Mouse (Mus musculus) spleen, postnatal 0 days (tissue): ENCODE data around the gene Uba3. TPM values are rescaled to one million over a fixed set of nuclear protein-coding genes. Genes with fewer than 3 reads are reported as not detected.

ENCODE experiments used
- polyA plus RNA-seq: library from polyadenylated mRNA; unstranded; fragments of >200 nt; fragmentation: Nextera tagmentation; extraction: Ambion mirVana; gene quantifications from 2 replicates; pipeline ENCODE4 v1.2.1, GENCODE M21; 2015

Uba3 gene
- 23.4 and 24.1 TPM in 2 replicates for polyA plus RNA-seq

DNA sequence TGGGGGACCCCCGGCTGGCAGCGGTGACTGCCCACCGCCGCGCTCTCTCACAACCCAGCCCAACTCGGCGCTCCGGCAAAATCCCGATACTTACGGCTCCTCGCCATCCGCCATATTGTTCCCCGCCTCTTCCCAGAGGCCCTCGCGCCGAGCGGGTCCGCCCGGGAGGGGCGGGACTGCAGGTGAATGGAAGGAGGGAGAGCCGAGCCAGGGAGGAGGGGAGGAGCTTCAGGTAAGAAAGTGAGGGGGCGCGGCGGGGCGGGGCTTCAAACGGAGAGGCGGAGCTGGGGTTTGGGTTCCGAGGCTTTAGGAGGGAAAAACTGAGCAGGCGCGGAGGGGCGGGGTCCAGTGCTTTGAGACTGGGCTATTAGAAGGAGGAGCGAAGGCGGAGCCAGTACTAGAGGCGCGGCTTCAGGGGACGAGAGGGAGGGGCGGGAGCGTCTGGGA is at the start of gene Uba3:
TSS of gene Uba3 (minus strand) at position 209 of the 447 bp plus-strand sequence.

GRCm38 (mm10) chr6:97252711-97253221 is 47.3 kb upstream of the Uba3 start, which contains the start of gene Lmod3:
TSS of gene Lmod3 (minus strand) at chr6:97252759.

GRCm38 (mm10) chr6:97210191-97210961 is 4.9 kb upstream of the Uba3 start, which contains the start of gene Arl6ip5:
TSS of gene Arl6ip5 (plus strand) at chr6:97210689.

DNA sequence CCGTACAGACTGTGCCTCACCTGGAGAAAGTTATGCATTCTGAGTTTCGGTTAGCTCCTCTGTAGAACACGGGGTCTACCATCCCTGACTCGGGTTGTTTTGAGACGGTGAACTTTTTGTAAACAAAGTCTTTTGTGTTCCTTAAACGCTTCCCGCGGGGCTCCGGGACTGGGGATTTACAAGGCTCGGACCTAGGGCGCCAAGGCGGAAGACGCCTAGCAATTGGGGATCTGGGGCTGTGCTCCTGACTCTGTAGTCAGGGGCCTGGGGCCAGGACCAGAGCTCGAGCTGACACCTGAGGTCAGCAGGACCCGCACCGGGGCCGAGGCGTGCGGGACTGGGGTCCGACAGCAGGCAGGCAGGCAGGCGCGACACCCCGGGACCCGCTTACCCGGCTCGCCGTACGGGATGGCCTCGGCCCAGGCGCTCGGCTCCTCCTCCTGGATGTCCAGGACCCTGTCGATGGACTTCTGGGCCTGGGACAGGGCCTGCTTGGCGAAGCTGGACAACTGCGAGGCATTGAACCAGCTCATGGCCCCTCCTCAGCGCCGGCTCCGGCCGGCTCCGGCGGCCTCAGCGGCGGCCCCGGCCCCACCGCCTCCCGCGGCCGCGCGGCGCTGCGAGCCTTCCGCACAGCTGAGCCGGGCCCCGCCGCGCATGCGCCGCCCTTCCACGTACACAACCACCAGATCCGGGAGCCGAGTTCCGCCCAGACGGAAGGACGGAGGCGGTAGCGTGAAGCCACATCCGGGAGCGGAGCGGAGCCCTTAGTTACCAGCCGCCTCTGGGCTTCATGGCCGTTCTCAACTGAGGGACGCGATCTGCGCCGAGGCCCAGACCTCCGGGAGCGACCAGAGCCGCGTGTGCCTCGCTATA is 26.7 kb downstream of the Uba3 start, which contains the start of gene Tmf1:
TSS of gene Tmf1 (minus strand) at position 632 of the 876 bp plus-strand sequence.

GRCm38 (mm10) chr6:97148383-97149251 is 56.8 kb downstream of the Uba3 start, which contains the start of gene Eogt:
TSS of gene Eogt (minus strand) at chr6:97149182.

Other genes with a start within 250 kb of the Uba3 start
- not detected in 2 replicates for gene Fam19a4, start 145.2 kb downstream of the Uba3 start, polyA plus RNA-seq
- gene Eogt, start 56.5 kb downstream of the Uba3 start, polyA plus RNA-seq: 4.5 and 5.4 TPM in 2 replicates
- gene Tmf1, start 26.5 kb downstream of the Uba3 start, polyA plus RNA-seq: 25.9 and 27.7 TPM in 2 replicates
- 53.3 and 59.1 TPM in 2 replicates for gene Arl6ip5, start 5.0 kb upstream of the Uba3 start, polyA plus RNA-seq
- not detected in 2 replicates for gene Lmod3, start 47.1 kb upstream of the Uba3 start, polyA plus RNA-seq